In the genomic region with DNA sequence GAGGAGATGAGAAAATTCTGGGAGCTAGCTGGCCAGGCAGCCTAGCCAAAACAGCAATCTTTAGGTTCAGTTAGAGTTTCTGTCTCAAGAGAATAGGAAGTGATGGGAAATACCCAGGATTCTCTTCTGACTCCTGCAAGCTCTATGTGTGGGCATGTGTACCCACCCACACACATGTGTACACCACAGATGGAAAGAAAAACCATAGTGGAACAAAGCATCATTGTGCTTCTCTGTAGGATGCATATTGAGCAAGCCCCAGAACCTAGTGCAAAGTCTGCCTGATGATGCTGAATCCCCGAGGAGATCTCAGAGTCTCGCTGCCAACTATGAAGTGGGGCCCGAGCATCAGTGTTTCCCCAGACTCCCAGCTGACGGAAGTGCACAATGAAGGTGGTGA, we compare ENCODE assay signal across 23 mouse cellular contexts. TPM values are rescaled to one million over a fixed set of nuclear protein-coding genes. Genes with fewer than 3 reads are reported as not detected.
DNase-seq lines count a peak whose midpoint lies in the region; ATAC-seq lines count a peak whose summit lies in the region.
"Had no signal": no experiment of that assay in that cellular context is flagged by ENCODE, and none has a peak within 500 bp of the region (broad histone marks: within the 10 kb centered on the region; RNA-seq: fewer than 3 reads in every experiment).

No protein-coding gene starts in this region.

- H3K4me1 ChIP-seq in midbrain, embryonic 13.5 days (replicated peaks): no peaks in the 10 kb centered on the region
- H3K4me1 ChIP-seq: embryonic facial prominence, embryonic 15.5 days; heart, embryonic 10.5 days; limb, embryonic 13.5 days; liver, embryonic 12.5 days had no signal

- H3K27ac ChIP-seq in midbrain, embryonic 13.5 days: no peak overlapping the region
- H3K27ac ChIP-seq: embryonic facial prominence, embryonic 15.5 days; heart, embryonic 10.5 days; limb, embryonic 13.5 days; liver, embryonic 12.5 days had no signal

- ATAC-seq in midbrain, embryonic 13.5 days: no peak
- ATAC-seq: forebrain, embryonic 14.5 days; hindbrain, embryonic 16.5 days; intestine, embryonic 16.5 days; liver, embryonic 12.5 days had no signal

- H3K27me3 ChIP-seq in midbrain, embryonic 13.5 days: no peaks in the 10 kb centered on the region
- H3K27me3 ChIP-seq: embryonic facial prominence, embryonic 15.5 days; limb, embryonic 13.5 days; liver, embryonic 12.5 days had no signal

- DNase-seq in left cerebral cortex, adult 18-20 months (ENCODE audit: low spot score in 2 of 2): peak; percentile 4 to 23
- DNase-seq in left cerebral cortex, postnatal 10 days (ENCODE audit: extremely low spot score in 1 of 2, low spot score in 2 of 2): no peak
- peak; percentile 65 for DNase-seq in brain, adult 2 months (ENCODE audit: low read depth, low spot score)
- peak; percentile 57 for DNase-seq in layer of hippocampus, adult 9-10 months (ENCODE audit: low spot score)
- DNase-seq in right cerebral cortex, postnatal 36 days (ENCODE audit: low spot score in 2 of 2): peak; percentile 7 to 9
- DNase-seq in lung, postnatal 10 days: no peak
- DNase-seq: cerebellum, adult 11-12 months; gastrocnemius, postnatal 10 days; heart, postnatal 4 days; kidney, postnatal 25 days; lung, adult 18-20 months; lung, postnatal 14 days; thymus, adult 2 months; thymus, postnatal 4 days had no signal

- H3K36me3 ChIP-seq in midbrain, embryonic 13.5 days: no peaks in the 10 kb centered on the region
- H3K36me3 ChIP-seq: embryonic facial prominence, embryonic 15.5 days; heart, embryonic 10.5 days; limb, embryonic 13.5 days; liver, embryonic 12.5 days had no signal

- no peak overlapping the region for H3K4me3 ChIP-seq in midbrain, embryonic 13.5 days (replicated peaks)
- H3K4me3 ChIP-seq: embryonic facial prominence, embryonic 15.5 days; heart, embryonic 10.5 days; limb, embryonic 13.5 days; liver, embryonic 12.5 days had no signal

- no peak overlapping the region for H3K9ac ChIP-seq in midbrain, embryonic 13.5 days (replicated peaks)
- H3K9ac ChIP-seq: embryonic facial prominence, embryonic 15.5 days; limb, embryonic 13.5 days; liver, embryonic 12.5 days had no signal

- 90% methylated on average over 4 of the region's 4 CpGs for WGBS in midbrain, embryonic 13.5 days

- H3K9me3 ChIP-seq in midbrain, embryonic 13.5 days: no peaks in the 10 kb centered on the region
- H3K9me3 ChIP-seq: embryonic facial prominence, embryonic 15.5 days; heart, embryonic 10.5 days; limb, embryonic 13.5 days had no signal

- H3K4me2 ChIP-seq in midbrain, embryonic 13.5 days (replicated peaks): no peak overlapping the region
- H3K4me2 ChIP-seq: embryonic facial prominence, embryonic 15.5 days; limb, embryonic 13.5 days; liver, embryonic 12.5 days; midbrain, embryonic 11.5 days had no signal

- intact Hi-C loops in left cerebral cortex, postnatal 10 days (cut with DNase I): no loop called here

RNA-seq across cellular contexts. Expression of a gene that starts 55.9 kb away (rescaled TPM):
- total RNA-seq in left cerebral cortex, adult 18-20 months (2021): 10 to 100 TPM; 24.8 to 25.7 TPM
- total RNA-seq in left cerebral cortex, postnatal 10 days (2021): 10 to 100 TPM; 43.8 to 44.2 TPM
- 174 and 200 TPM in 2 replicates for polyA plus RNA-seq in midbrain, embryonic 13.5 days (2015; fragmentation: Nextera tagmentation; extraction: Ambion mirVana)

Comparison
In these comparisons a context has a peak if more than half of its experiments do, and no peak if none do; other contexts are left out.
1. DNase-seq: peak in left cerebral cortex, adult 18-20 months (2 of 2), brain, adult 2 months (single experiment), layer of hippocampus, adult 9-10 months (single experiment) and right cerebral cortex, postnatal 36 days (2 of 2); none in left cerebral cortex, postnatal 10 days (0 of 2) and lung, postnatal 10 days (single experiment).